Mouse (Mus musculus) T-helper 17 cell (primary cell): Measurements from ENCODE around the gene Enox1.

Experiments
- in situ Hi-C, 2 experiments: fragments of 300-600 bp; cut with MboI, MseI; formaldehyde crosslinking; loops; 1 replicate in 1 of 2; 2 replicates in 1 of 2; pipeline ENCODE4 v1.15.1; 2025; ENCODE audit warnings: high pct_unique_total_duplicates in 2 of 2

The Enox1 gene

DNA sequence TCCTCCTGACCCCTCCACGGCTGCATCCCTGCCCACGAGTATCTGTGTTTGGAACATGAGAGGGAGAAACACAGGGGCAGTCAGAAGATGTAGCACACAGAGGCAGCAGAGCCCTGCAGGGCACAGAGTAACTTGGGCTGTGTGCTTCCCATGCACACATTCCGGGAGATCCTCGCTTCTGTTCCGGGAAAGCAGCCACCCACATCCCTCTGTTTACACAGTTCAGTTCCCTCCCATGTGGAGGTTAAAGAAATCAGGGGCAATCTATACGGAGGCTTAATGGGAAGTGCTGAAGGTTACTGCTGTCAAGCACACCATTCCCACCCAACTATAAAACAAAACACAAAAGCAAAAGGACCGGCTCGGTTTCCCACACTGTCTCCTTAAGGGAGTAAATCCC, 516.6 kb downstream of the Enox1 start:
- in situ Hi-C loops = loop anchor here in 1 of 2 experiments (10.0 kb wide), 1 partner anchor 838 kb away; no protein-coding TSS in a partner anchor

DNA sequence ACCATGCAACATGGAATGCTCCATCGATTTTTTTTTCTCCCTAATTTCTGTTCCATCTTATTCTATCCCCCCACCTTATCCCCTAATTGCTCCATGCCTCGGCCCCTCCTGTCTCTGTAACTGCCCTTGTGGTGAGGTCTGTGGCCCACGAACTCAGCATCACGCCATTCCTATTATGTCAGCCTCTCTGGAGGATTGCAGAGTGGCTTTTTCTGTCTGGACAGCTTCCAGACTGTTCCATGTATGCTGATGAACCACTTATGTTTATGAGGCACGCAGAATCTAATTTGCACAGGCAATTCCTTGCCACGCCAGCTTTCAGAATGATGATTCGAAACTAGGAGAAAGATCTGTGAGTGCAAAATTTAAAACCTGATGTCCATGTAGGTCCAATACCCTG, 521.4 kb downstream of the Enox1 start:
- in situ Hi-C loops = loop anchor here in 1 of 2 experiments (10.0 kb wide), 1 partner anchor 843 kb away; no protein-coding TSS in a partner anchor

GRCm38 (mm10) chr14:77679877-77680276, 523.3 kb downstream of the Enox1 start:
- in situ Hi-C loops = loop anchor here in 1 of 2 experiments (10.0 kb wide), 1 partner anchor 845 kb away; no protein-coding TSS in a partner anchor

GRCm38 (mm10) chr14:77682888-77683555, 526.5 kb downstream of the Enox1 start:
- in situ Hi-C loops = no loop called here

DNA sequence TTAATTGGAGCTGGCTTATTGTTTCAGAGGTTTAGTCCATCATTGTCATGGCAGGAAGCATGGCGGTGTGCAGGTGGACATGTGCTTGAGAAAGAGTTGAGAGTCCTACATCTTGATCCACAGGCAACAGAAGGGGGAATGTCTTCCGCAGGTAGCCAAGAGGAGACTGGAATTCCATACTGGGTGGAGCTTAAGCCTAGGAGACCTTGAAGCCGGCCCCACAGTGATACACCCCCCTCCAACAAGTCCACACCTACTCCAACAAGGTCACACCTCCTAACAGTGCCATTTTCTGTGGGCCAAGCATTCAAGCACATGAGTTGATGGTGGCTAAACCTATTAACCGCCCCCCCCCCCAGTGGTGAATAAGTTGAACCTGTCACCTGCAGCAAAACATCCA, 533.3 kb downstream of the Enox1 start:
- in situ Hi-C loops = loop anchor here in 1 of 2 experiments (10.0 kb wide), 1 partner anchor 1875 kb away; no protein-coding TSS in a partner anchor

DNA sequence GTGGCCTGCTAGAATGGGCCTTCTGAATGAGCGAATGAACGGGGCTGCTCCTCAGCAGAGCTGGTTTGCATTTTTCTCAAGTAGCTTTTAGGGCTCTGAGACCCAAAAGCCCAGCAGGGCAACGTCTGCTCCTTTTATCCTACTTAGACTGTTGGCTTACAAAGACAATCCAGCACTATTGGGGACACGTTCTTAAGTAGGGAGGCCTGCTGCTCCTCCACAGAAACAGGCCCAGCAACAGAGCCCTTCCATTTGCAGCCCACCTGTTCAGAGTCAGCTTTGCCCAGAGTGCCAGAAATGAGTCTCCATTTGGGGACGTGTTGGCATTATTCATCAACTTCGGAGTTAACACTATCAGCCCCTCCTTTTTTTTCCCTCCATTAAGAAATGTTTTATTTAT, 548.4 kb downstream of the Enox1 start:
- in situ Hi-C loops = no loop called here

GRCm38 (mm10) chr14:77706511-77707246, 550.1 kb downstream of the Enox1 start:
- in situ Hi-C loops = no loop called here

DNA sequence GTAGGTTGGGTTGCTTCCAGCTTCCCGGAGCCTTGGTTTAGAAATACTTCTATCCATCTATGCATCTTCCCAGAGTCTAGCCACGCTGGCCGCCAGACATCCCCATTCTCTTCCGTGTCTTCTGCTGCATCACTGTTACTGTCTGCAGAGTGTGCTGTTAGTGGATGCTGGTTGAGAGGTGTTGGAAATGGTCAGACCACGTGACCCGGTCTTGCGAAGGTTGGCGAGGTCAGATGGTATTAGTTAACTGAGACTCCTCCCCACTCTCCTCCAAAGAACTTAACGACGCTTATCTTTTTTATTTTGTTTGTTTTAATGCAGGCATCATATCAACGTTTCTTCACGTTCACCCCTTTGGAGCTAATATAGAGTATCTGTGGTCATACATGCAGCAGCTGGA, 550.7 kb downstream of the Enox1 start:
- in situ Hi-C loops = no loop called here

DNA sequence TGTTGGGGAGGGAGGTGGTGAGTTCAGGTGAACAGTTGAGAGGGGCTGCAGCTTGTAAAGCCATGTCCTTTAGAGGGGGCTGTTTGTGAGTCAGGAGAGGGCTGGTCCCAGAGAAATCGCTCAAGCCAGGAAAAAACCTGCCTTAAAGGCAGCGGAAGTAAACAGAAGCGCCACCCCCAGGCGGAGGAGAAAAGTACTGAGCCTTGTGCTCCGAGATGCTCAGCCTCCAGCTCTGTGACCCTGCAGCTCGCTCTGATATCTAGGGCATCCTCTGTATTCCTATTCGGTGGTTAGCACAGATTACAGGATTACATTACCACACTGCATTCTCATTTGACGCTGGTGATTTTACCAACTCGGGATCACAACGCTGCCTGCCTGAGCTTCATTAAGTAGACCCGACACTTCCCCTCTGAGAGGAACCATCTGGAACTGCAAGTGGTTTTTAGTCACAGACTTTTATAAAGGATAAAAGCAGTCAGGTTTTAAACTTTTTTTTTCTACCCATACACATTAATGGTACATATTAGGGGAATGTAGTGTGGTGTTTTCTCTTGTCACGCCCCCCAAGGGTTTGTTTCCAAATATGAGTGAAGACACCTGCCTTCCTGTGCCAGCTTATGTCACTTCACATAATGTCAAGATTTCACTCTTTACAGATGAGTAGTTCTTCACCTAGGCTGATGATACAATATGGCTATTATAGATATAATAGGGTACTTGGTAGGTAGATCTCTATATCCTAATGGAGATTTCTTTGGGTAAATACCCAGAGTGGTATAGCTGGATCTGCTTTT, 552.0 kb downstream of the Enox1 start:
- in situ Hi-C loops = no loop called here

- in situ Hi-C loops = loop anchor here in 1 of 2 experiments (10.0 kb wide), 1 partner anchor 1260 kb away; no protein-coding TSS in a partner anchor
Measured at GRCm38 (mm10) chr14:77714931-77715535, 558.5 kb downstream of the Enox1 start.

GRCm38 (mm10) chr14:77716981-77717380, 560.4 kb downstream of the Enox1 start:
- in situ Hi-C loops = loop anchor here in 1 of 2 experiments (10.0 kb wide), 1 partner anchor 1262 kb away; no protein-coding TSS in a partner anchor

DNA sequence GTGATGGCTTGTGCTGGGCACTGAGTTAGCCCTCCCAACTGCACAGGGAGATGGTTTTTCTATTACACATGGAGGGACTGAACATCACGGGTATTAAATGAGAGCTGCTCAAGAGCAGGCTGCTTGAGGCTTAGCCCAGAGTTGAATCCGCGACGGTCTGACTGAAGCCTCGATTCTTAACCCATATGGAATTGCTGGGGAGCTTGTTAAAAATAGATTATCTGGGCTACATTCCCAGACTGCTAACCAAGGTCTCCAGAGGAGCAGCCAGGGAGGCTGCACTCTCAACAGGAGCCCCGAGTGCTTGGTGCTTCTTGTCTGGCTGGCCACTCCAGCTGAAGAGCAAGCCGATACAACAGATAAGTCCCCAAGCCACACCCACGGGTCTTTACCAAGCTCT, 562.3 kb downstream of the Enox1 start:
- in situ Hi-C loops = loop anchor here in 1 of 2 experiments (10.0 kb wide), 1 partner anchor 1264 kb away; no protein-coding TSS in a partner anchor

DNA sequence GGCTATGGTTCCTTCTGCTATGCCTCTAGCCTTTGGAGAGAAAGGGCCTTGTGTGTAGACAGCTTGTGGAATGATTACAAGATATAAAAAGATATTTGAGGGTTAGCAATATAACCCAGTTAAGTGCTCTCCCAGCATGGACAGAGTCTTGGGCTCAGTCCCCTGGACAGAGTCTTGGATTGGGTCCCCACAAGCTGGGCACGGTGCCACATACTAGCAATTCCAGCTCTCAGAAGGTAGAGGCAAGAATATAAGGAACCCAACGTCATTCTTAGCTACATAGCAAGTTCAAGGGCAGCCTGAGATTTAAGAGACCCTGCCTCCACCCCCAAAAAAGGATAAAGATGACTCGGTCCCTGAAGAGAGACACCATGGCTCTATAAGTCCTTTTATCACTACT, 581.5 kb downstream of the Enox1 start:
- in situ Hi-C loops = no loop called here

- in situ Hi-C loops = no loop called here
Measured at GRCm38 (mm10) chr14:77738751-77739365, 582.3 kb downstream of the Enox1 start.

DNA sequence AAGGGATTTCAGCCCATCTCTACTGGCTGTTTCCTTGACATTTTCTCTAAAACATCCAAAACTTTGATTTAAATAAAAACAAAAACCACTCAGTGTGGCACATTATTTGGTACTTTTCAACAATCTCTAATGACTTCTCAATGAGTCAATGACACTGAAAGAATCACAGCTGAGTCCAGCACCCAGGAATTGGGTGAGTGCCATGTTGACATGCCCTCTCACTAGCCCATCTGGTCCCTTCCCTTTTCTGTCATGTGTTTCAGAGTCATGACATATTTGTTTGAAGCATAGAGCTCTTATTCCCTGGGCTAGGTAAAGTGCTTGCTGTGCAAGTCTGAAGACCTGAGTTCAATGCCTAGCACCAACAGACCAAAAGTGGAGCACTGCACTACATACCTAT, 582.8 kb downstream of the Enox1 start:
- in situ Hi-C loops = no loop called here

DNA sequence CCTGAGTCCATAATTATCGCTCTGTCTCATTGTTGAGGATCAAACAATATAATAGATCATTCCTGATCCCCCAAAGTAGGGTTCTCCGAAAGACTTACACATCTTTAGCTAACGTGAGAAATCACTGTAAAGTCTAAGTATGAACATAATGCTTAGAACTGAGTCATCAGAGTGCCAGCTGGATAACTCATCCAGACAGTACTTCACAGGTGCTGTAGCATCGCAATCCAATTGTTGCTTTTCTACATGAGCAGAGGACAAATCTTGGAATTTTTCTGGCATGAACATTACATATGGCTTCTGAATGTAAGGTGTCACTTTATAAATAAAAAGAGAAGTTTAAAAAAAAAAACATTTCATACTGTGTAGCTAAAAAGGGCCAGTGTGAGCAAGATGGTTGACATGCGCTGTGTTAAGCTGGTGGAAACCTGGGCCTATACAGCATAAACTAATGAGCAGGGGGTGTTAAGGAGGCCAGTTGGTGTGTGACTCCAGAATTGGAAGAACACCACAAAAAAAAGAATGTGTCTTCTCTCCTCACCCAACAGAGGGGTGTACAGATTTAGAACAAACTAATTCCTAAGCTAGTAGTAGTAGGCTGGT, 588.2 kb downstream of the Enox1 start:
- in situ Hi-C loops = no loop called here

DNA sequence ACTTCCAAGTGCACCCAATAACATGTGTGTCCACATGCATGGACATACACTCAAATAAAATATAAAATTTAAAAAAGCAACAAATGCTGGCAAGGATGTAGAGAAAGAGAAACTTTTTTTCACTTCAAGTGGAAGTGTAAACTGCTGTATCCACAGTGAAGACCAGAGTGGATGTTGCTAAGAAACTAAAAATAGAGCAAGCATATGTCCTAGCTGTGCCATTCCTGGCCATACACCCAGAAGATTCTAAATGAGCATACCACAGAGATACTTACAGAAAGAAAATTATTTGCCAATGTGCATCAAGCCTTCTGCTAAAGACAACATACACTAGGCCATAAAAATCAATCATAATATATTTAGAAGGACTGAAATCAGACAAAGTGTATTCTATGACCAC, 592.4 kb downstream of the Enox1 start:
- in situ Hi-C loops = no loop called here
